Mouse (Mus musculus) heart, embryonic 10.5 days (tissue): Measurements from ENCODE around the gene Aif1. TPM values are rescaled to one million over a fixed set of nuclear protein-coding genes. Genes with fewer than 3 reads are reported as not detected.
A peak's percentile ranks its signal among the peaks of the same experiment; 100 is the strongest.

Experiments
- DNase-seq: peaks from one replicate; pipeline ENCODE4 v3.0.0-alpha.2; 2017; ENCODE audit warnings: low spot score
- H3K27ac ChIP-seq: fragments of 300-500 bp; sonication (generic); 2 replicates; pipeline ENCODE4 v1.5.1; 2016; ENCODE audit warnings: mild to moderate bottlenecking
- H3K27me3 ChIP-seq: fragments of 300-500 bp; sonication (generic); 2 replicates; pipeline ENCODE4 v1.6.1; 2016; ENCODE audit warnings: mild to moderate bottlenecking; ENCODE audit not compliant: poor library complexity, insufficient read depth, severe bottlenecking
- H3K36me3 ChIP-seq: fragments of 300-500 bp; sonication (generic); 2 replicates; pipeline ENCODE4 v1.6.1; 2016; ENCODE audit warnings: mild to moderate bottlenecking, moderate library complexity
- H3K4me1 ChIP-seq: fragments of 300-500 bp; sonication (generic); 2 replicates; pipeline ENCODE4 v1.6.1; 2016; ENCODE audit warnings: mild to moderate bottlenecking
- H3K4me3 ChIP-seq: fragments of 300-500 bp; sonication (generic); 2 replicates; pipeline ENCODE4 v1.5.1; 2016; ENCODE audit warnings: mild to moderate bottlenecking, moderate library complexity
- H3K9me3 ChIP-seq: fragments of 300-500 bp; sonication (generic); 2 replicates; pipeline ENCODE4 v1.6.1; 2016; ENCODE audit warnings: mild to moderate bottlenecking, moderate library complexity
- WGBS: fragments of 180-500 bp; shearing (Covaris S2); methylation state at CpG from one replicate; pipeline ENCODE4 v1.1.7; 2016; 5-methylcytosine and 5-hydroxymethylcytosine counted together
- polyA plus RNA-seq: library from polyadenylated mRNA; unstranded; fragments of >200 nt; fragmentation: Nextera tagmentation; extraction: Ambion mirVana; gene quantifications from 2 replicates; pipeline ENCODE4 v1.2.1, GENCODE M21; 2016

Gene Aif1
- polyA plus RNA-seq, 1 experiment from 2014 or later: 2.1 TPM

DNA sequence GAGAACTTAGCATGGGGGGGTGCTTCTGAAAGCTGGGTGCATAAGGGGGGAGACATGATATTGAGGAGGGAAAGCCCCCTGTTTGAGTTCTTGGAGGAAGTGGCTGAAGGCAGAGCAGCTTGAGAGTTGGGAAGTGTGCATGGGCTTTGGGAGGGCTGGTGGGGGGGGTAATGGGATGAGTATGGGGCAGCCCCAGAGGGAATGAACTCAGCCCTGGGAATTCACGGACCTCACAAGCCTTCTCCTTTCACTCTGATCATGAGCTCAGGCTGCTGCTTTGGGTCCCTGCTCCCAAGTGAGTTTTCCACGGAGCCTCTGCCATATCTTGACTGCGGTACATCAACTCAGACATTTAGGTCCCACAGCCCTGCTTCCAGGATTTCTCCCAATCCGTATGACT lies 26.6 kb upstream of the Aif1 start:
- peaks cover 78% of the 10 kb centered on the region for H3K27me3 ChIP-seq
- 72% methylated on average over 4 of the region's 4 CpGs for WGBS
- H3K36me3 ChIP-seq: no peaks in the 10 kb centered on the region
- H3K27ac ChIP-seq: no peak overlapping the region
- H3K9me3 ChIP-seq: no peaks in the 10 kb centered on the region
- DNase-seq: no peak
- peaks cover 14% of the 10 kb centered on the region for H3K4me1 ChIP-seq
- no peak overlapping the region for H3K4me3 ChIP-seq

DNA sequence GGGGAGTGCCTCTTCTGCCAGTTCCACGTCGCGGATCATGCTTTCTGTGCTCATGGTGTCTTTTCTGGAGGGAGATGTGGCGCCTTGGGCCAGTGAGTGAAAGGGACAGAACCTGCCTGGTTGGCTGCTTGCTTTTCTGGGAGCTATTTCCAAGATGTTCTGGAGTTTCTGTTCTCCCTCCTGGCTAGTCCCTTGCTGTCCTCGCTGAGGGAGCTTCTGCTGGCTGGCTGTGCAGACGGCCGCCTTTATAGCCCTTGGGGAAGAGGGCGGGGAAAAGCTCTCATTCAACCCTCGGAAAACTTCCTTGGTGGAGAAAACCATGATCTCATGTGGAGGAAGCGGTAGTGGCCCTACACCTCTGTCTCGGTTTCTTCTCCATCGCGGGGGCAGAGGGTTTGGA lies 25.9 kb upstream of the Aif1 start, which contains the start of gene Tnf:
Gene Tnf (minus strand): TSS at position 221 of the 400 bp plus-strand sequence.
- Histone ChIP-seq H3K27ac (no peak within 1 kb of the TSS), H3K36me3 (no peaks in the 10 kb centered on the region), H3K27me3 (peaks cover 84% of the 10 kb centered on the region), H3K4me1 (peaks cover 14% of the 10 kb centered on the region), H3K9me3 (no peaks in the 10 kb centered on the region), H3K4me3 (peak within 1 kb of the TSS; percentile 16; the same call in 1 of the 2 replicates)
- 34% methylated on average over 13 of the region's 13 CpGs for WGBS
- no peak for DNase-seq

DNA sequence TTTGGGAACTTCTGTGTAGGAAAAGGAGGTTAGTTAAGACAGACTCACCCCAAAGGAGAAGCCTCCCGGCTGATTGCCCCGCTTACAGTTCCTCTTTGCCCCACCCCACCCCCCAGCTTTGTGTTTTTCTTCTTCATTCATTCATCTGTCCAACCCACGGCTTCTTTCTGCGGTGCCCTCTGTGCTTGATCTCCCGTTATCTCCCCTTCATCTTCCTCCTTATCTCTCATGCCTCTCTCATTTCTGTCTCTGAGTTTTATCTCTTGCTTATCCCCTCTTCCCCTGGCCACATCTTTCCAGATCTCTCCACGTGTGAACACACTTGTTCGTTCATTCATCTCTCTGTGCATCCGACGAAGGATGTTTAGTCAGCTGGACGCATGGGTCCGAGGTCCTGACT lies 25.3 kb upstream of the Aif1 start:
- Histone ChIP-seq H3K4me3 (no peak overlapping the region), H3K9me3 (no peaks in the 10 kb centered on the region), H3K27me3 (peaks cover 91% of the 10 kb centered on the region), H3K4me1 (peaks cover 19% of the 10 kb centered on the region), H3K27ac (no peak overlapping the region), H3K36me3 (no peaks in the 10 kb centered on the region)
- DNase-seq: no peak
- WGBS: 50% methylated on average over 11 of the region's 11 CpGs

DNA sequence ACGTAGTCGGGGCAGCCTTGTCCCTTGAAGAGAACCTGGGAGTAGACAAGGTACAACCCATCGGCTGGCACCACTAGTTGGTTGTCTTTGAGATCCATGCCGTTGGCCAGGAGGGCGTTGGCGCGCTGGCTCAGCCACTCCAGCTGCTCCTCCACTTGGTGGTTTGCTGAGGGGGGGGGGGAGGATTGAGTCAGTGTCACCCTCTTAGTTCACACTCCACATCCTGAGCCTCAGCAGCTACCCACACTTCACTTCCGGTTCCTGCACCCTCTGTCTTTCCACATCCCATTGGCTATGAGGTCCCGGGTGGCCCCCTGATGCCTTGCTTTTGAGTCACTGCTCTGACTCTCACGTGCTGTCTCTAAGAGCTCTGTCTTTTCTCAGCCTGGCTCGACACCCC lies 24.5 kb upstream of the Aif1 start:
- no peak overlapping the region for H3K27ac ChIP-seq
- no peaks in the 10 kb centered on the region for H3K9me3 ChIP-seq
- DNase-seq: no peak
- H3K36me3 ChIP-seq: no peaks in the 10 kb centered on the region
- H3K4me1 ChIP-seq: peaks cover 26% of the 10 kb centered on the region
- WGBS: 77% methylated on average over 11 of the region's 11 CpGs
- peaks cover 98% of the 10 kb centered on the region for H3K27me3 ChIP-seq
- H3K4me3 ChIP-seq: no peak overlapping the region

DNA sequence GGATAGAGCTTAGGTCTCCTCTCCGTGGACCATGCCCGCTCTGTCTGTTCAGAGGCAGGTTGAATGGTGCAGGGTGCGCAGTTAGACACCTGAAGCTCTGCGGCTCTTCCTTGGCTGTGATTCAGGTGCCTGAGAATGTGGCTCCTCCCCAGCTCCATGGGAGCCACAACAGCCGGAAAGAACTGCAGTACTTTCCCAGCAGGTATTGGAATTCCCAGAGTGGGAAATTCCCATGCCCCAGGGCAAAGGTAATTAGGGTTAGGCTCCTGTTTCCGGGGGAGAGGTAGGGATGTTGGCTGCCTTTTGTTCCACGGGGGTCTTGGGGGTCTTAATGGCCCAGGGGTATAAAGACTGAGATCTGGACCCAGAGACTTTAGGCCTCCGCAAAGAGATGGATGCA lies 23.1 kb upstream of the Aif1 start:
- Histone ChIP-seq H3K36me3 (no peaks in the 10 kb centered on the region), H3K27me3 (peaks cover 98% of the 10 kb centered on the region), H3K4me3 (no peak overlapping the region), H3K27ac (no peak overlapping the region), H3K4me1 (peaks cover 29% of the 10 kb centered on the region), H3K9me3 (no peaks in the 10 kb centered on the region)
- DNase-seq: no peak
- 28% methylated on average over 8 of the region's 8 CpGs for WGBS

DNA sequence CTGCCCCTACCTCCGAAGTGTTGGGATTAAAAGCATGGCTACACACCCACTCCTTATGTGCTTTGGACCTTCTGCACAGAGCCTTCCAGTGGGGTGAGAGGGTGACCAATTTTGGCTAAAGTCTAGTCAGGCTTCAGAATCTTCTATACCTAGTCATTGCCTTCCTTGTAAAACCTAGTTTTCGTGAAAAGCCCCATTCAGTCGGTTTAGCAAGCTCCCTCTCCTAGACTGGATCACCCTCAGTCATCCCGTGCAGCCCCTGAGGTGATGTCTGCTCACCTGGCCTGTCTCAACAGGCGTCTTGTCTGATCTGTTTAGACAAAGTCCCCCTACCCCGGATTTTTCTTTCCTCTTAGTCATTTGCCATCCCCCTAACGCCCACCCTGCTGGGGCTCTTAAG lies 22.2 kb upstream of the Aif1 start:
- peaks cover 97% of the 10 kb centered on the region for H3K27me3 ChIP-seq
- 60% methylated on average over 7 of the region's 7 CpGs for WGBS
- H3K4me3 ChIP-seq: no peak overlapping the region
- no peaks in the 10 kb centered on the region for H3K36me3 ChIP-seq
- DNase-seq: no peak
- no peaks in the 10 kb centered on the region for H3K9me3 ChIP-seq
- H3K4me1 ChIP-seq: peaks cover 32% of the 10 kb centered on the region
- H3K27ac ChIP-seq: no peak overlapping the region

DNA sequence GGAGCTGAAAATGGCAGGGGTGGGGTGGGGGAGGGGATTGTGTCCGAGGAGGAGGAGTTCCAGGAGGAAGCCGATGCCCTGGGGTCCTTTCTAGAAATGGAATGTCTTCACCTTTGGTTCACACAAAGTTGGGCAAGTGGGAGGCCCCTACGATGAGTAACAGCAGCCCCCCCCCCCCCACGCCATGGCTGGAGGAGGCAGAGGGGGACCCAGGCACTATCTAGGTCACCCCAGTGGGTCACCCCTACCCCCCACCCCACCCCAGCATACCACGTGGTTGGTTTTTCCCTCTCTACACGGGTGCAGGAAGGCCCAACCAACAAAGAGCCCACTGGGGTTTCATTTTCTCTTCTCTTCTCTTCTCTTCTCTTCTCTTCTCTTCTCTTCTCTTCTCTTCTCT lies 21.3 kb upstream of the Aif1 start:
- Histone ChIP-seq H3K36me3 (no peaks in the 10 kb centered on the region), H3K27me3 (peaks cover 92% of the 10 kb centered on the region), H3K4me3 (no peak overlapping the region), H3K9me3 (no peaks in the 10 kb centered on the region), H3K27ac (no peak overlapping the region), H3K4me1 (peaks cover 32% of the 10 kb centered on the region)
- WGBS: 43% methylated on average over 6 of the region's 6 CpGs
- DNase-seq: no peak

DNA sequence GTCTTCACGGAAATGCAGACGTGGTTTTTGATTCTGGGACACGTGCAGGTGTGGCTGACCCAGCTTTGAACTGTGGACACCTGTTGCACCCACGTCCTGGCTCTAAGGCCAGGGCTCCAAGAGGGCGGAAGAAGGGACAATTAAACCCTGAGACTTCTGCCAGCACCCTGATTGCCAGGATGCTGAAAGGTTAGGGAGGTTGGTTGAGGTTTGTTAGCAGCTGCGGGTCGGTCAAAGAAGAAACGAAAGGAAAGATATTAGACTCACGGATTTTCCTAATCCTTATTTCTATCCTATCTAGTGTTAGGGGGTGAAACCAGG lies 20.4 kb upstream of the Aif1 start:
- Histone ChIP-seq H3K36me3 (no peaks in the 10 kb centered on the region), H3K4me1 (peaks cover 32% of the 10 kb centered on the region), H3K9me3 (no peaks in the 10 kb centered on the region), H3K27ac (no peak overlapping the region), H3K4me3 (peak overlapping the region; percentile 62), H3K27me3 (peaks cover 83% of the 10 kb centered on the region)
- 26% methylated on average over 9 of the region's 9 CpGs for WGBS
- DNase-seq: no peak

DNA sequence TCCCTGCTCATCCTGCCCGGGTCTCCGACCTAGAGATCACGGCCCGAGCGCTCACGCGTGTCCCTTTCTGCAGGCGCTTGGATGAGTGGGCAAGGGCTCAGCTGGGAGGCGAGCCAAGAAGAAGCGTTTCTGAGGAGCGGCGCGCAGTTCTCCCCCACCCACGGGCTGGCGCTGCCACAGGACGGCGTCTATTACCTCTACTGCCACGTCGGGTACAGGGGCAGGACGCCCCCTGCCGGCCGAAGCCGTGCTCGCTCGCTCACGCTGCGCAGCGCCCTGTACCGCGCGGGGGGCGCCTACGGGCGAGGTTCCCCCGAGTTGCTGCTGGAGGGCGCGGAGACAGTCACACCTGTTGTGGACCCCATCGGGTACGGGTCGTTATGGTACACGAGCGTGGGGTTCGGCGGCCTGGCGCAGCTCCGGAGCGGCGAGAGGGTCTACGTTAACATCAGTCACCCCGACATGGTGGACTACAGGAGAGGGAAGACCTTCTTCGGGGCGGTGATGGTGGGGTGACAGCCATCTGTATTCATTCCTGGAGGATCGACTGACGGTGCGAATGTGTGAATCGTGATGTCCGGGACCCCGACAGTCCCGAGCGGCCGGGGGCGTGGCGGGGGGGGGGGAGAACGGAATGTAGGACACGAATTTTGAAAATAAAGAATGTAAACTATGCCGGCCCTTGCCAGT lies 19.9 kb upstream of the Aif1 start:
- no peaks in the 10 kb centered on the region for H3K9me3 ChIP-seq
- H3K4me3 ChIP-seq: peak overlapping the region; percentile 62
- H3K4me1 ChIP-seq: peaks cover 32% of the 10 kb centered on the region
- DNase-seq: peak; percentile 89
- peak overlapping the region; percentile 47 for H3K27ac ChIP-seq
- peaks cover 78% of the 10 kb centered on the region for H3K27me3 ChIP-seq
- WGBS: 2% methylated on average over 66 of the region's 66 CpGs
- H3K36me3 ChIP-seq: no peaks in the 10 kb centered on the region

DNA sequence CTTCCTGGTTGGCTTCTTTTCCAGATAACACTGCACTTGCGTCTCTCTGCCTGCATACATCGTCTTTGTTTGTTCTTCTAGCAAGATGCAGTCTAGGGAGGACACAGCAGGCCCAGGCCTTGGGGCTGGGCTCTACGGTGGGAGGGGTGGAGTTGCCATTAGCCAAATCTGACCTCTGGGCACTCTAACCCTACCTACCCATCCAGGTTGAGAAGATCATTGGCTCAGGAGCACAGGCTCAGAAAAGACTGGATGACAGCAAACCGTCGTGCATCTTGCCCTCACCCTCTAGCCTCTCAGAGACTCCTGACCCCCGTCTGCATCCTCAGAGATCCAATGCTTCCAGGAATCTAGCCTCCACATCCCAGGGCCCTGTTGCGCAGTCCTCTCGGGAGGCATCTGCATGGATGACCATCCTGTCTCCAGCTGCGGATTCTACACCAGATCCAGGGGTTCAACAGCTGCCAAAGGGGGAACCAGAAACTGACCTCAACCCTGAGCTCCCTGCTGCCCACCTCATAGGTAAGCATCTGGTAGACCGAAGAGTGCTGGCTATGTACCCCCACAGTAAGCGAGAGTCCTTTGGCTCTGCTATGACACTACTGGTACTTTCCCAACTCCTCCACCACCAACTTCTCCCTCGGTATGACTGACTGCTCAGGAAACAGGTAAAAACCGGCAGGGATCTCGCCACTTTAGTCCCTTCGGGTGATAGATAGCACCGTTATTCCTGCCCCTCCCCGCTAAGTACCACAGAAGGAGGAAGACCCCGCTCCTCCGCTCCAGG lies 19.2 kb upstream of the Aif1 start:
- H3K27ac ChIP-seq: peak overlapping the region; percentile 47
- H3K4me1 ChIP-seq: peaks cover 29% of the 10 kb centered on the region
- 37% methylated on average over 19 of the region's 19 CpGs for WGBS
- no peaks in the 10 kb centered on the region for H3K9me3 ChIP-seq
- H3K27me3 ChIP-seq: peaks cover 71% of the 10 kb centered on the region
- no peaks in the 10 kb centered on the region for H3K36me3 ChIP-seq
- DNase-seq: no peak
- H3K4me3 ChIP-seq: peak overlapping the region; percentile 62

DNA sequence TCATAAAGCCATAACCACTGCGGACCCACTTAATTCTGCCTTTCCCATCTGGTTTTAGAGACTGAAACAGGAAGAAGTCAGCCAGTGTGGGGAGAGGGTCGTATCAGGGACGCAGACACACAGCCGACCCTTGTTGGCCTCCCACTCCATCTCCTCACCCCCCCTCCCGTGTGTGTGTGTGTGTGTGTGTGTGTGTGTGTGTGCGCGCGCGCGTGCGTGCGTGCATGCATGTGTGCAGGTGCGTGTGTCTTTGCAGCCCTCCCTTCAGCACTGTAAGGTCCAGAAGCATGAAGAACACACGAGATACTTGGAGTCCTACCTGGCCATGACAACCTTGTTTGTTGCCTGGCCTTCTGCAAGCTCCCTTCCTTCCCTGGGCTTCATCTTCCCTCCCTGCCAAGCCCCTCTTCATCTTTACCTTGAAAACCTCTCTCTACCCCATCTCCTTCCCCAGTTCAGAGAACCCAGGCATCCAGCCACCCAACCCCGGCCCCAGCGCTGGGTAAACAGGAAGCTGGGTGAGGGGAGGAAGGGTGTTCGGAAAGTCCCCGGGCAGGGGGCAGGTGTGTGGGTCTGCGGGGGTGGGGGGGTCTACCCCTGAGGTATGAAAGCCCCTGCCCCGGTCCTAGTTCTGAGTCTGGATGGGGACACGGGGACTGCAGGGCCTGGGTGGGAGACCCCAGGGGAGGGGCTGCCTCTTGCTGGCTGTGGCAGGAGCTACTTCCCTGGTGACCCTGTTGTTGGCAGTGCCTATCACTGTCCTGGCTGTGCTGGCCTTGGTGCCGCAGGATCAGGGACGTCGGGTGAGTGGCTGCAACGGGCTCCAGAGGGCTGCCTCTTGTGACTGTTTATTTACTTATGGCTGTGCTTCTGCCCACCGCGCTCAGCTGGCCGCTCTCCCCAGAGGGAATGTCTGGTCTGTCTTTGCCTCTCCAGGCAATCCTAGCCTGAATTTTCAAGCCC lies 18.3 kb upstream of the Aif1 start, which contains the start of gene Ltb:
Gene Ltb (plus strand): TSS at position 559 of the 963 bp plus-strand sequence.
- Histone ChIP-seq H3K36me3 (no peaks in the 10 kb centered on the region), H3K27ac (peak within 1 kb of the TSS; percentile 47; the same call in 1 of the 2 replicates), H3K27me3 (peaks cover 62% of the 10 kb centered on the region), H3K9me3 (no peaks in the 10 kb centered on the region), H3K4me3 (peak within 1 kb of the TSS; percentile 62), H3K4me1 (peaks cover 34% of the 10 kb centered on the region)
- DNase-seq: no peak
- 53% methylated on average over 28 of the region's 28 CpGs for WGBS

DNA sequence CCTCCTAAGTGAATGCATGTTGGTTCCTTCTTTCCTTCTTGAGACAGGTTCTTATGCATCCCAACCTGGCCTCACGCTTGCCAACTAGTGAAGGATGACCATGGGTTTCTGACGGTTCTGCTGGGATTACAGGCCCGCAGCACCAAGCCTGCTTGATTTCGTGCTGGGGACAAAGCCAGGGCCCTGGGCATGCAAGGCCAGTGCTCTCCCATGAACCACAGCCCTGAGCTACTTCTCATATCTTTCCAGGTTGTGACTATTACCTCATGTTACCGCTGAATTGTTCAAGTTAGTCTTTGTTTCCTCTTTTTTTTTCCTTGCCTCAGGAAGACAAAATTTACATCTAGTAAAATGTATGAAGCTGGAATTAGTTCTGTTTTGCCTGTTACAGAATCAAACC lies 17.1 kb upstream of the Aif1 start:
- no peaks in the 10 kb centered on the region for H3K36me3 ChIP-seq
- WGBS: 75% methylated on average over 5 of the region's 5 CpGs
- no peak overlapping the region for H3K27ac ChIP-seq
- no peak overlapping the region for H3K4me3 ChIP-seq
- H3K27me3 ChIP-seq: peaks cover 52% of the 10 kb centered on the region
- peaks cover 34% of the 10 kb centered on the region for H3K4me1 ChIP-seq
- DNase-seq: no peak
- no peaks in the 10 kb centered on the region for H3K9me3 ChIP-seq
